ENCODE assay signal across 21 mouse cellular contexts in the genomic region with DNA sequence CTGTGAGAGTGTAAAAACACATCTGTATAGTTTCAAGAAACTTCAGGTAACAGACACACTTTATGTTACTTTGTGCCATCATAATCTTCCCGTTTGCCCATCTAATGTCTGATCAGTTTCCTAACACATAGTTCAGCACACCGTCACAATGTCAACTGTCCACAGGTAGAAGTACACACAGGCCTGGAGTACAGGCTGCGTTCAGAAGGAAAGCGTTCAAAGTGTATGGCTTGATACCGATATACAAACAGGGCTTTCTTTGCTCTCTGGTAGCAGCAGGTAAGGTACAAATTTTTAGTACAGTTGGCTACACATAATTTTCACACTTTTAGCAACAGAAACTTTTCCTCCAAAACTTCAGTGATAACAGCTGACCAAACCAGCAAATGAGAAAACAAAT.
A peak's percentile ranks its signal among the peaks of the same experiment; 100 is the strongest.
DNase-seq lines count a peak whose midpoint lies in the region; ATAC-seq lines count a peak whose summit lies in the region.
"Had no signal": no experiment of that assay in that cellular context is flagged by ENCODE, and none has a peak within 500 bp of the region (broad histone marks: within the 10 kb centered on the region; RNA-seq: fewer than 3 reads in every experiment).

No protein-coding gene starts in this region.

- no peaks in the 10 kb centered on the region for H3K9me3 ChIP-seq in hindbrain, embryonic 10.5 days
- no peaks in the 10 kb centered on the region for H3K9me3 ChIP-seq in hindbrain, embryonic 12.5 days (replicated peaks)
- H3K9me3 ChIP-seq in liver, embryonic 11.5 days (ENCODE audit: control insufficient read depth, low read length) = no peaks in the 10 kb centered on the region
- H3K9me3 ChIP-seq: embryonic facial prominence, embryonic 13.5 days; embryonic facial prominence, embryonic 15.5 days; forebrain, embryonic 10.5 days; forebrain, embryonic 12.5 days had no signal

- no peak overlapping the region for H3K27ac ChIP-seq in hindbrain, embryonic 10.5 days
- no peak overlapping the region for H3K27ac ChIP-seq in hindbrain, embryonic 12.5 days
- H3K27ac ChIP-seq in liver, embryonic 11.5 days (ENCODE audit: low read depth, low read length) = no peak overlapping the region
- H3K27ac ChIP-seq: embryonic facial prominence, embryonic 13.5 days; embryonic facial prominence, embryonic 15.5 days; forebrain, embryonic 12.5 days had no signal

- 95% methylated on average over 5 of the region's 5 CpGs for WGBS in hindbrain, embryonic 10.5 days
- 92% methylated on average over 5 of the region's 5 CpGs for WGBS in hindbrain, embryonic 12.5 days
- 90% methylated on average over 5 of the region's 5 CpGs for WGBS in liver, embryonic 11.5 days

- H3K4me3 ChIP-seq in hindbrain, embryonic 10.5 days = no peak overlapping the region
- H3K4me3 ChIP-seq in hindbrain, embryonic 12.5 days = no peak overlapping the region
- no peak overlapping the region for H3K4me3 ChIP-seq in liver, embryonic 11.5 days (ENCODE audit: low read depth, low read length)
- H3K4me3 ChIP-seq: embryonic facial prominence, embryonic 13.5 days; embryonic facial prominence, embryonic 15.5 days; erythroblast, embryonic 14.5 days; forebrain, embryonic 10.5 days; forebrain, embryonic 12.5 days had no signal

- no peak overlapping the region for H3K9ac ChIP-seq in hindbrain, embryonic 12.5 days
- no peak overlapping the region for H3K9ac ChIP-seq in liver, embryonic 11.5 days (ENCODE audit: low read depth, low read length)
- H3K9ac ChIP-seq: embryonic facial prominence, embryonic 13.5 days; embryonic facial prominence, embryonic 15.5 days; forebrain, embryonic 12.5 days had no signal

- ATAC-seq in hindbrain, embryonic 12.5 days (ENCODE audit: low FRiP score) = no peak
- ATAC-seq in liver, embryonic 11.5 days (replicated peaks; ENCODE audit: low FRiP score) = no peak
- ATAC-seq: forebrain, embryonic 14.5 days; forebrain, embryonic 16.5 days had no signal

- H3K4me2 ChIP-seq in hindbrain, embryonic 12.5 days (replicated peaks) = no peak overlapping the region
- no peak overlapping the region for H3K4me2 ChIP-seq in liver, embryonic 11.5 days
- H3K4me2 ChIP-seq: embryonic facial prominence, embryonic 13.5 days; embryonic facial prominence, embryonic 15.5 days; forebrain, embryonic 12.5 days had no signal

- H3K27me3 ChIP-seq in hindbrain, embryonic 10.5 days (ENCODE audit: insufficient read depth, poor library complexity, severe bottlenecking) = no peaks in the 10 kb centered on the region
- H3K27me3 ChIP-seq in hindbrain, embryonic 12.5 days = no peaks in the 10 kb centered on the region
- no peaks in the 10 kb centered on the region for H3K27me3 ChIP-seq in liver, embryonic 11.5 days (replicated peaks; ENCODE audit: control insufficient read depth, insufficient read depth, low read length)
- H3K27me3 ChIP-seq: embryonic facial prominence, embryonic 13.5 days; embryonic facial prominence, embryonic 15.5 days; forebrain, embryonic 12.5 days had no signal

- H3K4me1 ChIP-seq in hindbrain, embryonic 10.5 days (replicated peaks) = peaks cover 49% of the 10 kb centered on the region
- H3K4me1 ChIP-seq in hindbrain, embryonic 12.5 days = peaks cover 20% of the 10 kb centered on the region
- 0 out of 2 replicates have a peak, but pooled peaks cover 2% of the 10 kb centered on the region for H3K4me1 ChIP-seq in liver, embryonic 11.5 days (replicated peaks; ENCODE audit: control insufficient read depth, insufficient read depth, low read length)

- DNase-seq in hindbrain, embryonic 10.5 days (ENCODE audit: low spot score) = peak; percentile 1
- DNase-seq in liver, embryonic 11.5 days (ENCODE audit: low spot score) = peak; percentile 4
- DNase-seq in liver = no peak
- DNase-seq: adrenal gland, adult 2 months; adrenal gland, postnatal 10 days; adrenal gland, postnatal 25 days; cerebellum, adult 11 months; cerebellum, adult 18-20 months; cerebellum, adult 8-10 months; cerebellum, adult 9-11 months; cerebellum, postnatal 14 days; cerebellum, postnatal 36 days; embryo, embryonic 11 days had no signal

- peaks cover 41% of the 10 kb centered on the region for H3K36me3 ChIP-seq in hindbrain, embryonic 10.5 days
- H3K36me3 ChIP-seq in hindbrain, embryonic 12.5 days = peaks cover 12% of the 10 kb centered on the region
- H3K36me3 ChIP-seq in liver, embryonic 11.5 days (ENCODE audit: control insufficient read depth, insufficient read depth, low read length) = no peaks in the 10 kb centered on the region
